Mouse (Mus musculus) 416B (cell line): ENCODE results near the gene Mical2.
A peak's percentile ranks its signal among the peaks of the same experiment; 100 is the strongest.

Experiments
- DNase-seq: peaks from one replicate; pipeline ENCODE4 v3.0.0; 2011; ENCODE audit warnings: low read depth

Gene Mical2

GRCm38 (mm10) chr7:112319419-112319818, 93.8 kb downstream of the Mical2 start:
- no peak for DNase-seq

- peak; percentile 66 for DNase-seq
Observed at GRCm38 (mm10) chr7:112320052-112320730, 94.5 kb downstream of the Mical2 start.

GRCm38 (mm10) chr7:112321798-112322794, 96.4 kb downstream of the Mical2 start:
- DNase-seq = peak; percentile 59

GRCm38 (mm10) chr7:112324577-112324976, 98.9 kb downstream of the Mical2 start:
- no peak for DNase-seq

- no peak for DNase-seq
Observed at GRCm38 (mm10) chr7:112326852-112327251, 101.2 kb downstream of the Mical2 start.

- DNase-seq = peak; percentile 48
Observed at GRCm38 (mm10) chr7:112328969-112329368, 103.3 kb downstream of the Mical2 start.

- DNase-seq = no peak
Observed at GRCm38 (mm10) chr7:112329496-112329895, 103.8 kb downstream of the Mical2 start.

- no peak for DNase-seq
Observed at GRCm38 (mm10) chr7:112330935-112331334, 105.3 kb downstream of the Mical2 start.

GRCm38 (mm10) chr7:112331804-112332203, 106.1 kb downstream of the Mical2 start:
- DNase-seq = no peak

- peak; percentile 12 for DNase-seq
Observed at GRCm38 (mm10) chr7:112332426-112332825, 106.8 kb downstream of the Mical2 start.

GRCm38 (mm10) chr7:112333404-112333803, 107.7 kb downstream of the Mical2 start:
- no peak for DNase-seq

GRCm38 (mm10) chr7:112336213-112336631, 110.6 kb downstream of the Mical2 start:
- DNase-seq = no peak

GRCm38 (mm10) chr7:112336769-112337168, 111.1 kb downstream of the Mical2 start:
- DNase-seq = no peak

GRCm38 (mm10) chr7:112337736-112338135, 112.1 kb downstream of the Mical2 start:
- no peak for DNase-seq

- DNase-seq = no peak
Observed at GRCm38 (mm10) chr7:112341052-112341451, 115.4 kb downstream of the Mical2 start.

GRCm38 (mm10) chr7:112345687-112346086, 120.0 kb downstream of the Mical2 start:
- no peak for DNase-seq

- DNase-seq = no peak
Observed at GRCm38 (mm10) chr7:112351541-112351940, 125.9 kb downstream of the Mical2 start.

GRCm38 (mm10) chr7:112352005-112352404, 126.3 kb downstream of the Mical2 start:
- DNase-seq = no peak

- no peak for DNase-seq
Observed at GRCm38 (mm10) chr7:112353011-112353410, 127.4 kb downstream of the Mical2 start.

GRCm38 (mm10) chr7:112353939-112354338, 128.3 kb downstream of the Mical2 start:
- no peak for DNase-seq

- DNase-seq = no peak
Observed at GRCm38 (mm10) chr7:112354503-112354951, 128.9 kb downstream of the Mical2 start.

- no peak for DNase-seq
Observed at GRCm38 (mm10) chr7:112359594-112359993, 133.9 kb downstream of the Mical2 start.
